ENCODE assay signal across 22 mouse cellular contexts in genomic region chr4:28926072-28926471, GRCm38 (mm10).
DNase-seq lines count a peak whose midpoint lies in the region; ATAC-seq and TF ChIP-seq lines count a peak whose summit lies in the region.
"Had no signal": no experiment of that assay in that cellular context is flagged by ENCODE, and none has a peak within 500 bp of the region (broad histone marks: within the 10 kb centered on the region; RNA-seq: fewer than 3 reads in every experiment).

No protein-coding gene starts in this region.

- no peak for TF ChIP-seq EP300 in stomach, postnatal 0 days (optimal IDR thresholded peaks at IDR 0.05)

- DNase-seq in lung, embryonic 14.5 days, result peak; percentile 68
- DNase-seq in lung, postnatal 14 days, result no peak
- DNase-seq in stomach, postnatal 0 days (ENCODE audit: low spot score), result no peak
- DNase-seq in limb, embryonic 10.5 days (ENCODE audit: low spot score), result no peak
- DNase-seq: adrenal gland, adult 2 months; adrenal gland, postnatal 10 days; adrenal gland, postnatal 25 days; cerebellum, adult 11 months; cerebellum, adult 18-20 months; cerebellum, adult 8-10 months; cerebellum, adult 9-11 months; cerebellum, postnatal 14 days; cerebellum, postnatal 36 days; embryo, embryonic 11 days had no signal

- ATAC-seq in lung, embryonic 14.5 days (ENCODE audit: insufficient read depth), result peak; percentile 38; the same call in 1 of the 2 replicates
- ATAC-seq in stomach, embryonic 15.5 days (ENCODE audit: insufficient read depth, low FRiP score, low read depth), result peak; percentile 60
- no peak for ATAC-seq in stomach, postnatal 0 days (ENCODE audit: low FRiP score, low TSS enrichment)
- ATAC-seq: forebrain, embryonic 14.5 days; forebrain, embryonic 16.5 days had no signal

- no peak for TF ChIP-seq CTCF in lung, embryonic 14.5 days (IDR thresholded peaks at IDR 0.05; ENCODE audit: low read depth)
- TF ChIP-seq CTCF in stomach, postnatal 0 days (IDR thresholded peaks at IDR 0.05; ENCODE audit: low read depth), result no peak

- H3K27ac ChIP-seq in lung, embryonic 14.5 days (ENCODE audit: low read depth), result no peak overlapping the region
- no peak overlapping the region for H3K27ac ChIP-seq in stomach, embryonic 15.5 days
- no peak overlapping the region for H3K27ac ChIP-seq in stomach, postnatal 0 days (replicated peaks)
- H3K27ac ChIP-seq in limb, embryonic 10.5 days, result no peak overlapping the region
- H3K27ac ChIP-seq: embryonic facial prominence, embryonic 13.5 days; embryonic facial prominence, embryonic 15.5 days; forebrain, embryonic 10.5 days; forebrain, embryonic 12.5 days had no signal

- H3K4me2 ChIP-seq in lung, embryonic 14.5 days, result no peak overlapping the region
- H3K4me2 ChIP-seq in stomach, embryonic 15.5 days, result no peak overlapping the region
- H3K4me2 ChIP-seq in stomach, postnatal 0 days (replicated peaks; ENCODE audit: low read depth), result no peak overlapping the region
- H3K4me2 ChIP-seq: embryonic facial prominence, embryonic 13.5 days; embryonic facial prominence, embryonic 15.5 days; forebrain, embryonic 12.5 days had no signal

- no peak overlapping the region for H3K4me3 ChIP-seq in lung, embryonic 14.5 days (ENCODE audit: low read depth, low read length)
- no peak overlapping the region for H3K4me3 ChIP-seq in stomach, embryonic 15.5 days (replicated peaks)
- no peak overlapping the region for H3K4me3 ChIP-seq in stomach, postnatal 0 days (ENCODE audit: low read depth, low read length)
- no peak overlapping the region for H3K4me3 ChIP-seq in limb, embryonic 10.5 days
- H3K4me3 ChIP-seq: embryonic facial prominence, embryonic 13.5 days; embryonic facial prominence, embryonic 15.5 days; erythroblast, embryonic 14.5 days; forebrain, embryonic 10.5 days; forebrain, embryonic 12.5 days had no signal

- no peaks in the 10 kb centered on the region for H3K36me3 ChIP-seq in lung, embryonic 14.5 days (ENCODE audit: insufficient read depth)
- H3K36me3 ChIP-seq in stomach, embryonic 15.5 days, result no peaks in the 10 kb centered on the region
- no peaks in the 10 kb centered on the region for H3K36me3 ChIP-seq in stomach, postnatal 0 days (ENCODE audit: control insufficient read depth, insufficient read depth, low read length)
- H3K36me3 ChIP-seq in limb, embryonic 10.5 days, result no peaks in the 10 kb centered on the region
- H3K36me3 ChIP-seq: embryonic facial prominence, embryonic 13.5 days; embryonic facial prominence, embryonic 15.5 days; forebrain, embryonic 10.5 days; forebrain, embryonic 12.5 days had no signal

- H3K4me1 ChIP-seq in lung, embryonic 14.5 days (ENCODE audit: insufficient read depth), result no peaks in the 10 kb centered on the region
- no peaks in the 10 kb centered on the region for H3K4me1 ChIP-seq in stomach, embryonic 15.5 days
- no peaks in the 10 kb centered on the region for H3K4me1 ChIP-seq in stomach, postnatal 0 days (replicated peaks; ENCODE audit: control insufficient read depth, insufficient read depth)
- H3K4me1 ChIP-seq in limb, embryonic 10.5 days, result no peaks in the 10 kb centered on the region
- H3K4me1 ChIP-seq: embryonic facial prominence, embryonic 13.5 days; embryonic facial prominence, embryonic 15.5 days; forebrain, embryonic 10.5 days; forebrain, embryonic 12.5 days had no signal

- no peak overlapping the region for H3K9ac ChIP-seq in lung, embryonic 14.5 days
- no peak overlapping the region for H3K9ac ChIP-seq in stomach, embryonic 15.5 days
- H3K9ac ChIP-seq in stomach, postnatal 0 days (ENCODE audit: low read length), result no peak overlapping the region
- H3K9ac ChIP-seq: embryonic facial prominence, embryonic 13.5 days; embryonic facial prominence, embryonic 15.5 days; forebrain, embryonic 12.5 days had no signal

- H3K27me3 ChIP-seq in lung, embryonic 14.5 days (ENCODE audit: insufficient read depth, low read length), result no peaks in the 10 kb centered on the region
- no peaks in the 10 kb centered on the region for H3K27me3 ChIP-seq in stomach, embryonic 15.5 days (replicated peaks)
- H3K27me3 ChIP-seq in stomach, postnatal 0 days (ENCODE audit: control insufficient read depth, insufficient read depth, low read length), result no peaks in the 10 kb centered on the region
- H3K27me3 ChIP-seq in limb, embryonic 10.5 days (ENCODE audit: low read depth, poor library complexity, severe bottlenecking), result no peaks in the 10 kb centered on the region
- H3K27me3 ChIP-seq: embryonic facial prominence, embryonic 13.5 days; embryonic facial prominence, embryonic 15.5 days; forebrain, embryonic 12.5 days had no signal

- no peaks in the 10 kb centered on the region for H3K9me3 ChIP-seq in lung, embryonic 14.5 days (ENCODE audit: low read depth, low read length)
- no peaks in the 10 kb centered on the region for H3K9me3 ChIP-seq in stomach, embryonic 15.5 days
- H3K9me3 ChIP-seq in stomach, postnatal 0 days (ENCODE audit: control insufficient read depth, low read length), result no peaks in the 10 kb centered on the region
- H3K9me3 ChIP-seq in limb, embryonic 10.5 days (replicated peaks), result no peaks in the 10 kb centered on the region
- H3K9me3 ChIP-seq: embryonic facial prominence, embryonic 13.5 days; embryonic facial prominence, embryonic 15.5 days; forebrain, embryonic 10.5 days; forebrain, embryonic 12.5 days had no signal

- WGBS in lung, embryonic 14.5 days, result 33% methylated on average over 4 of the region's 4 CpGs
- 60% methylated on average over 4 of the region's 4 CpGs for WGBS in stomach, embryonic 15.5 days
- 49% methylated on average over 4 of the region's 4 CpGs for whole genome bisulfite sequencing in stomach, postnatal 0 days
- WGBS in limb, embryonic 10.5 days, result 95% methylated on average over 4 of the region's 4 CpGs
